Mouse (Mus musculus): ENCODE data around the gene Wfdc2. TPM values are rescaled to one million over a fixed set of nuclear protein-coding genes. Genes with fewer than 3 reads are reported as not detected.
"Not testable (repeated sequence)": the region's sequence is repeated elsewhere in the genome, so short reads cannot be mapped to it uniquely, and the experiment has no call there.

The Wfdc2 gene
- polyA plus RNA-seq, 1 experiment from 2014 or later = 71.3 TPM

- no peak overlapping the region for H3K4me3 ChIP-seq
- no peak for DNase-seq (ENCODE audit: extremely low spot score, low spot score)
- H3K36me3 ChIP-seq (replicated peaks) = no peaks in the 10 kb centered on the region
- no peaks in the 10 kb centered on the region for H3K9me3 ChIP-seq
- no peaks in the 10 kb centered on the region for H3K27me3 ChIP-seq (ENCODE audit: poor library complexity, severe bottlenecking)
- no peak overlapping the region for H3K27ac ChIP-seq
- H3K4me1 ChIP-seq = peaks cover 16% of the 10 kb centered on the region
- 88% methylated on average over 9 of the region's 9 CpGs for WGBS
These were observed 10.7 kb upstream of the Wfdc2 start for GRCm38 (mm10) chr2:164551502-164551901.

GRCm38 (mm10) chr2:164558426-164558825 lies 3.8 kb upstream of the Wfdc2 start:
- 85% methylated on average over 8 of the region's 8 CpGs for WGBS
- peaks cover 20% of the 10 kb centered on the region for H3K4me1 ChIP-seq
- no peak overlapping the region for H3K27ac ChIP-seq
- no peaks in the 10 kb centered on the region for H3K9me3 ChIP-seq
- H3K4me3 ChIP-seq = no peak overlapping the region
- no peaks in the 10 kb centered on the region for H3K36me3 ChIP-seq (replicated peaks)
- H3K27me3 ChIP-seq (ENCODE audit: poor library complexity, severe bottlenecking) = peaks cover 30% of the 10 kb centered on the region
- DNase-seq (ENCODE audit: extremely low spot score, low spot score) = no peak

DNA sequence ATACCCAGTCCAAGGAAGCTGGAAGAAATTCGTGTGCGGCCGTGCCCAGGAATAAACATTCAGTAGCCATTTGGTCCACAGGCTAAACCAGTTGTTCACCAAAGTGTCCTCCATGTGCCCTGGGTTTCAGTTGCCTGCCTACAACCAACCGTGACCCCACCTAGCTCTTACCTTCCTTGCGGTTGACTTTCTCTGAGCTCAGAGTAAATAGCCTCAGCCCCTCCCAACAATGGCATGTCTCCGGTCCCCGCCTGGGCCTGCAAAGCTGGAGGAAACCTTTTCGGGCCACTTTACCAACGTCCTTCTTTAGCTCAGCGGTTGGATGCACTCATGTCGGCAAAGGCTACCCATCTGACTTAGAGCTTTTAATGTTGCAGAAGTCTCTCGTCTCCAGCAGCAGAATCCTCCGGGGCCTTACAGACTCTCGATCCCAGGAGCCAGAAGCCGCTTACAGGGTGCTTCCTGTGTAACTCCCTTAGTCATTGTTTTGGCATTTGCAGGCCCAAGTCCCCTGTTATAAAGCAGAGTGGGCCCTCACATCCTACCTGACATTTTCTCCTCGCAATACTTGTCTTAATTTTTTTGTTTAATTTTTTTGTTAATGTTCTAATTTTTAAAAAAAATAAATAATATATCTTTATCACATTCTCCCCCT lies 3.1 kb upstream of the Wfdc2 start:
- peaks cover 30% of the 10 kb centered on the region for H3K27me3 ChIP-seq (ENCODE audit: poor library complexity, severe bottlenecking)
- H3K4me3 ChIP-seq = no peak overlapping the region
- H3K27ac ChIP-seq = no peak overlapping the region
- no peaks in the 10 kb centered on the region for H3K36me3 ChIP-seq (replicated peaks)
- peaks cover 27% of the 10 kb centered on the region for H3K4me1 ChIP-seq
- 45% methylated on average over 16 of the region's 16 CpGs for WGBS
- H3K9me3 ChIP-seq = no peaks in the 10 kb centered on the region
- no peak for DNase-seq (ENCODE audit: extremely low spot score, low spot score)

DNA sequence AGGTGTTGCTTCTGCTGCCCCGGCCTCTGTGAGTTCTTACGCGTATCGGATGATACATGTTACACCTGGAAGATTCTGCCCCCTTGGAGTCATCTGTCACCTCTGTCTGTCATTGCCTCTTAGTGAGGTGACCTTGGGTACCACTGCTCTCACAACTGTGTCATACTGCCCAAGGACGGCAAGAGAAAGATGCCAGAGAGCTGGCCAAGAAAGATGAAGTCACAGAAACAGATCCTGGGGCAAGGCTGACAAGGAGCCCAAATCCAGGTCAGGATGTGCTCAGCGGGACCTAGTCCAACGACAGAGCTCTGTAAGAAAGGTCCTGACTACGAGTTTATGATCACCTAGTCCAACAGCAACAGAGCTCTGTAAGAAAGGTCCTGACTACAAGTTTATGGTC lies 2.1 kb upstream of the Wfdc2 start:
- 92% methylated on average over 8 of the region's 8 CpGs for whole genome bisulfite sequencing
- H3K27me3 ChIP-seq (ENCODE audit: poor library complexity, severe bottlenecking) = peaks cover 30% of the 10 kb centered on the region
- DNase-seq (ENCODE audit: extremely low spot score, low spot score) = no peak
- H3K9me3 ChIP-seq = no peaks in the 10 kb centered on the region
- H3K4me1 ChIP-seq = peaks cover 31% of the 10 kb centered on the region
- no peak overlapping the region for H3K27ac ChIP-seq
- no peak overlapping the region for H3K4me3 ChIP-seq
- H3K36me3 ChIP-seq (replicated peaks) = no peaks in the 10 kb centered on the region

DNA sequence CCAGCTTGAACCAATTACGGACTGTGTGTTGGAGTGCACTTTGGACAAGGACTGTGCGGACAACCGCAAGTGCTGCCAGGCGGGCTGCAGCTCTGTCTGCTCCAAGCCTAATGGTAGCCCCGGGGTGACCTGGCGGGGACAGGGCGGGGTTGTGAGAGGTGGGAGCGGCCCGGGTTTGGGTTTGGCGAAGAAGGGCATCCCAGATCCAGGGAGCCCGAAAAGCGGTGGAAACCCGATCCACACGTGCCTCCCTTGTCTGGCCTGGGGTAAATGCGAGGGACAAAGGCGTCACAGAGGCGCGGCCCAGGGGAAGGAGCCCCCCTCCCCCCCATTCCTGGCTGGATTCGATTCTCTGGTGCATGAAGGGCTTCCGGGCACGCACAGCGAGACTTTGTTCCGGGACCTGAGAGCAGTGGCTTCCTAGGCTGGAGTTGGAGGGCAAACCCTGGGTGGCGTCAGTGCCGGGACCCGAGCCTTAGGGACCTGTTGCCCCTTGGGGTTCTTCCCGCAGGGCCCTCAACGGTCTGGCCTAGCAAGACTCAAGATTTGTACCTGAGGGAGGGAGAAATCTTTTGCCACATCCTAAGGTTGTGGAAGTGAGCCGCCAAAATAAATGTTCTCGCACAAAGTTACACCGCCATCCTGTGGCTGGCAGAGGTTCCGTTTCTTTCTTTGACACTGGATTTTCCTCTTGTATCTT lies 1.3 kb downstream of the Wfdc2 start:
- peaks cover 31% of the 10 kb centered on the region for H3K4me1 ChIP-seq
- peak overlapping the region; percentile 64 for H3K4me3 ChIP-seq
- H3K9me3 ChIP-seq = no peaks in the 10 kb centered on the region
- peaks cover 21% of the 10 kb centered on the region for H3K36me3 ChIP-seq (replicated peaks)
- peak overlapping the region; percentile 91 for H3K27ac ChIP-seq
- H3K27me3 ChIP-seq (ENCODE audit: poor library complexity, severe bottlenecking) = peaks cover 25% of the 10 kb centered on the region
- DNase-seq (ENCODE audit: extremely low spot score, low spot score) = peak; percentile 73
- under 1% methylated on average over 32 of the region's 32 CpGs for WGBS

- 80% methylated on average over 5 of the region's 5 CpGs for WGBS
- H3K27me3 ChIP-seq (ENCODE audit: poor library complexity, severe bottlenecking) = peaks cover 25% of the 10 kb centered on the region
- peaks cover 27% of the 10 kb centered on the region for H3K4me1 ChIP-seq
- peak overlapping the region; percentile 64 for H3K4me3 ChIP-seq
- H3K27ac ChIP-seq = peak overlapping the region; percentile 91; the same call in 1 of the 2 replicates
- H3K9me3 ChIP-seq = no peaks in the 10 kb centered on the region
- peaks cover 21% of the 10 kb centered on the region for H3K36me3 ChIP-seq (replicated peaks)
- DNase-seq (ENCODE audit: extremely low spot score, low spot score) = no peak
These were observed 2.1 kb downstream of the Wfdc2 start for GRCm38 (mm10) chr2:164564346-164564745.

DNA sequence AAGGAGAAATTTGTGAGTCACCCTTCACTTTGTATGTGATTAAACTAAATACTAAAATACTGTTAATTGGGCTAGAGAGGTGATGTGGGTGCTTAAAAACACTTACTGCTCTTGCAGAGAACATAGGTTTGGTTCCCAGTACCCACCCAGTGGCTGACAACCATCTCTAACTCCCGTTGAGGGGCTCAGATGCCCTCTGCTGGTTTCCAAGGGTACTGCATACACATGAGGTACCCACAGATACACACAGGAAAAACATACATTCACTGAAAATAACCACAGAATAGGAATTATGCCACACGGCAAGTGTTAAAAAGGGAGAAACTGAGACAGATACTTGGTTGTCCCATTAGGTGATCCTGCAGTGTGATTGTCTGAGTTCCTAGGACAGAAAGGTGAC lies 4.8 kb downstream of the Wfdc2 start:
- H3K4me1 ChIP-seq = peaks cover 26% of the 10 kb centered on the region
- no peak overlapping the region for H3K27ac ChIP-seq
- H3K27me3 ChIP-seq (ENCODE audit: poor library complexity, severe bottlenecking) = peaks cover 11% of the 10 kb centered on the region
- WGBS = 82% methylated on average over 2 of the region's 2 CpGs
- no peaks in the 10 kb centered on the region for H3K9me3 ChIP-seq
- peaks cover 21% of the 10 kb centered on the region for H3K36me3 ChIP-seq (replicated peaks)
- no peak for DNase-seq (ENCODE audit: extremely low spot score, low spot score)
- no peak overlapping the region for H3K4me3 ChIP-seq

- H3K4me1 ChIP-seq = peaks cover 21% of the 10 kb centered on the region
- peaks cover 21% of the 10 kb centered on the region for H3K36me3 ChIP-seq (replicated peaks)
- 92% methylated on average over 5 of the region's 5 CpGs for WGBS
- no peak overlapping the region for H3K27ac ChIP-seq
- no peak overlapping the region for H3K4me3 ChIP-seq
- H3K9me3 ChIP-seq = no peaks in the 10 kb centered on the region
- no peak for DNase-seq (ENCODE audit: extremely low spot score, low spot score)
- peaks cover 6% of the 10 kb centered on the region for H3K27me3 ChIP-seq (ENCODE audit: poor library complexity, severe bottlenecking)
These were observed 5.2 kb downstream of the Wfdc2 start for GRCm38 (mm10) chr2:164567460-164567859.

- H3K9me3 ChIP-seq; H3K4me3 ChIP-seq; H3K36me3 ChIP-seq (replicated peaks); H3K27ac ChIP-seq; DNase-seq (ENCODE audit: extremely low spot score, low spot score); H3K27me3 ChIP-seq (ENCODE audit: poor library complexity, severe bottlenecking); H3K4me1 ChIP-seq: not testable (repeated sequence)
- 82% methylated on average over 6 of the region's 6 CpGs for WGBS
These were observed 11.1 kb downstream of the Wfdc2 start, which contains the start of gene Spint3 for GRCm38 (mm10) chr2:164573359-164573758. TSS of gene Spint3 (minus strand) at chr2:164573459.

GRCm38 (mm10) chr2:164585025-164585725 lies 23.0 kb downstream of the Wfdc2 start, which contains the start of gene Wfdc6a:
TSS of gene Wfdc6a (minus strand) at chr2:164585447.
- H3K9me3 ChIP-seq; H3K4me3 ChIP-seq; DNase-seq (ENCODE audit: extremely low spot score, low spot score); H3K36me3 ChIP-seq (replicated peaks); H3K27me3 ChIP-seq (ENCODE audit: poor library complexity, severe bottlenecking); H3K27ac ChIP-seq: not testable (repeated sequence)
- H3K4me1 ChIP-seq = peaks cover 17% of the 10 kb centered on the region
- 67% methylated on average over 13 of the region's 13 CpGs for WGBS

GRCm38 (mm10) chr2:164592014-164592413 lies 29.8 kb downstream of the Wfdc2 start:
- Histone ChIP-seq H3K4me3 (no peak overlapping the region), H3K36me3 (replicated peaks) (no peaks in the 10 kb centered on the region), H3K27ac (peak overlapping the region; percentile 79), H3K27me3 (ENCODE audit: poor library complexity, severe bottlenecking) (no peaks in the 10 kb centered on the region), H3K4me1 (no peaks in the 10 kb centered on the region), H3K9me3 (no peaks in the 10 kb centered on the region)
- DNase-seq (ENCODE audit: extremely low spot score, low spot score) = peak; percentile 52
- 11% methylated on average over 4 of the region's 4 CpGs for WGBS

DNA sequence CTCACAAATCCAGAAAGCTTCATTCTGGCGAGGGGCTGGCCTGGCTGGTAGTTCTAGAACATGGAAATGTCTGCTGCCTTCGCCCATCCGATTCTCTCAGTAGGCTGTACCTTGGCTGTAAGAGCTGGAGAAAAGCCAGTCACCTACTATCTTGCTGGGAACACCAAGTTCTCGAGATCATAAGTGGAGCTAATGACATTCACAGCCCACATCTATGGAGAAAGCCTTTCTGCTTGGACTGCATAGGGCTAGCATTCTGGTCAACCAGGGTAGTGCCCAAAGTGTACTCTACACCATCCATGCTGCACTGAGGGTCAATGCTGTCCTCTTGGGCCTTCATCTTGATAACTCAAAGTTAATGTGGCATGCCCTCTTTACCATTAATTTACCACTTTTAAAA lies 31.3 kb downstream of the Wfdc2 start, which contains the start of gene Eppin:
Gene Eppin (minus strand): TSS at position 101 of the 400 bp plus-strand sequence.
- no peaks in the 10 kb centered on the region for H3K27me3 ChIP-seq (ENCODE audit: poor library complexity, severe bottlenecking)
- no peak within 1 kb of the TSS for H3K27ac ChIP-seq
- H3K4me1 ChIP-seq = no peaks in the 10 kb centered on the region
- DNase-seq (ENCODE audit: extremely low spot score, low spot score) = no peak
- no peak within 1 kb of the TSS for H3K4me3 ChIP-seq
- 85% methylated on average over 4 of the region's 4 CpGs for WGBS
- H3K9me3 ChIP-seq = no peaks in the 10 kb centered on the region
- no peaks in the 10 kb centered on the region for H3K36me3 ChIP-seq (replicated peaks)

- Histone ChIP-seq H3K4me1 (no peaks in the 10 kb centered on the region), H3K27me3 (ENCODE audit: poor library complexity, severe bottlenecking) (no peaks in the 10 kb centered on the region), H3K36me3 (replicated peaks) (no peaks in the 10 kb centered on the region), H3K27ac (no peak overlapping the region), H3K9me3 (peaks cover 9% of the 10 kb centered on the region; the same call in 1 of the 2 replicates), H3K4me3 (no peak overlapping the region)
- WGBS = 69% methylated on average over 3 of the region's 3 CpGs
- no peak for DNase-seq (ENCODE audit: extremely low spot score, low spot score)
These were observed 38.0 kb downstream of the Wfdc2 start for GRCm38 (mm10) chr2:164600179-164600578.

Measured in forebrain, embryonic 10.5 days (tissue).